Mouse (Mus musculus) small intestine, adult 2 months (tissue): ENCODE measurements around the gene Gpr176.

ENCODE experiments used
- CTCF ChIP-seq: fragments of 200-500 bp; IDR thresholded peaks from 2 replicates; pipeline ENCODE4 v1.5.1; 2012; ENCODE audit warnings: low read depth, mild to moderate bottlenecking, control low read depth, inconsistent platforms, low read length, moderate library complexity, mixed read lengths; ENCODE audit not compliant: insufficient replicate concordance, insufficient read length; ENCODE audit errors: extremely low read depth
- POLR2A ChIP-seq: fragments of 200-500 bp; IDR thresholded peaks from 2 replicates; pipeline ENCODE4 v1.6.1; 2012; ENCODE audit warnings: low read depth, mild to moderate bottlenecking, control low read depth, inconsistent platforms, low read length, moderate library complexity

GRCm38 (mm10) chr2:118421951-118422350 lies 48.7 kb upstream of the Gpr176 start:
- TF ChIP-seq CTCF (no peak), POLR2A (no peak)
